ENCODE assay signal across 16 mouse cellular contexts in the genomic region with DNA sequence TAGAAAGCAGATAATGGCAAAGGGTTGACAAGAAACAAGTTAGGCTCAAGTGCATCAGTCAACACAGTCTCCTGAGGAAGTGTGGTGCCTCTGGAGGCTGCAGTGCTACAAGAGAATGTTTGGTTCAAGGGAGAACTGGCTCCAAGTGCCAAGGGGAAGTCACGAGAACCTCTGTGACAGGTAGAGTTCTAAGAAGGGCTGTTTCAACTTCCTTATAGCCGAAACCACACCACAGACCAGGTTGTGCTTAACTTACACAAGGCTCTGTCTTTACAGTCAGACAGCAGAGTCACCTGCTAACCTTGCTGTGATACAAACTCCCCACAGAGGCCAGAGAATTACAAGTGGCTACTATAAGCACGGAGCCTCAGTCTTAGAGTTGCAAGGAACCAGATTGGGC. TPM values are rescaled to one million over a fixed set of nuclear protein-coding genes. Genes with fewer than 3 reads are reported as not detected.
DNase-seq lines count a peak whose midpoint lies in the region; ATAC-seq and TF ChIP-seq lines count a peak whose summit lies in the region.
"Had no signal": no experiment of that assay in that cellular context is flagged by ENCODE, and none has a peak within 500 bp of the region (broad histone marks: within the 10 kb centered on the region; RNA-seq: fewer than 3 reads in every experiment).

No protein-coding gene starts in this region.

- peaks cover 18% of the 10 kb centered on the region; the same call in 1 of the 2 replicates for H3K36me3 ChIP-seq in liver, embryonic 12.5 days
- H3K36me3 ChIP-seq in liver, postnatal 0 days (replicated peaks; ENCODE audit: insufficient read depth, low read length): peaks cover 2% of the 10 kb centered on the region; the same call in 1 of the 2 replicates
- H3K36me3 ChIP-seq in lung, postnatal 0 days (ENCODE audit: insufficient read depth, low read length): no peaks in the 10 kb centered on the region
- H3K36me3 ChIP-seq in thymus, adult 2 months (ENCODE audit: control insufficient read depth, insufficient read depth, low read length): no peaks in the 10 kb centered on the region; the same call in 1 of the 2 replicates
- no peaks in the 10 kb centered on the region for H3K36me3 ChIP-seq in hindbrain, embryonic 16.5 days (ENCODE audit: control insufficient read depth, insufficient read depth, low read length)
- H3K36me3 ChIP-seq in intestine, embryonic 15.5 days: no peaks in the 10 kb centered on the region

- H3K27ac ChIP-seq in liver, embryonic 12.5 days: 0 out of 2 replicates have a peak overlapping the region, but pooled peaks have one; percentile 27
- no peak overlapping the region for H3K27ac ChIP-seq in liver, postnatal 0 days (ENCODE audit: low read depth)
- H3K27ac ChIP-seq in lung, postnatal 0 days (ENCODE audit: low read length): peak overlapping the region; percentile 38; the same call in 1 of the 2 replicates
- no peak overlapping the region for H3K27ac ChIP-seq in thymus, adult 2 months (ENCODE audit: control insufficient read depth, insufficient read depth, low read length)
- H3K27ac ChIP-seq in hindbrain, embryonic 16.5 days (ENCODE audit: low read depth, low read length): no peak overlapping the region
- no peak overlapping the region for H3K27ac ChIP-seq in intestine, embryonic 15.5 days
- H3K27ac ChIP-seq: left cerebral cortex, adult 2 months had no signal

- WGBS in liver, embryonic 12.5 days (ENCODE audit: insufficient replicate concordance): 42% methylated on average over 3 of the region's 3 CpGs
- WGBS in liver, postnatal 0 days (ENCODE audit: insufficient replicate concordance): 38% methylated on average over 3 of the region's 3 CpGs
- WGBS in lung, postnatal 0 days: 51% methylated on average over 3 of the region's 3 CpGs
- WGBS in thymus, adult 2 months: 13% methylated on average over 3 of the region's 3 CpGs
- 87% methylated on average over 3 of the region's 3 CpGs for WGBS in hindbrain, embryonic 16.5 days
- WGBS in intestine, embryonic 15.5 days: 75% methylated on average over 3 of the region's 3 CpGs

- peaks cover 19% of the 10 kb centered on the region for H3K4me1 ChIP-seq in liver, embryonic 12.5 days
- H3K4me1 ChIP-seq in liver, postnatal 0 days (ENCODE audit: insufficient read depth): peaks cover 12% of the 10 kb centered on the region; the same call in 1 of the 2 replicates
- H3K4me1 ChIP-seq in lung, postnatal 0 days (ENCODE audit: insufficient read depth, low read depth, low read length): no peaks in the 10 kb centered on the region
- H3K4me1 ChIP-seq in thymus, adult 2 months (replicated peaks; ENCODE audit: control insufficient read depth, insufficient read depth, low read length): peaks cover 14% of the 10 kb centered on the region
- no peaks in the 10 kb centered on the region; the same call in none of the 2 replicates for H3K4me1 ChIP-seq in hindbrain, embryonic 16.5 days (ENCODE audit: control insufficient read depth, insufficient read depth, low read depth, low read length)
- no peaks in the 10 kb centered on the region for H3K4me1 ChIP-seq in intestine, embryonic 15.5 days (replicated peaks)

- H3K4me3 ChIP-seq in liver, embryonic 12.5 days: no peak overlapping the region
- H3K4me3 ChIP-seq in liver, postnatal 0 days (ENCODE audit: low read depth, low read length): no peak overlapping the region
- H3K4me3 ChIP-seq in lung, postnatal 0 days (ENCODE audit: low read depth, low read length): no peak overlapping the region
- no peak overlapping the region for H3K4me3 ChIP-seq in thymus, adult 2 months (ENCODE audit: control insufficient read depth, insufficient read depth, low read length)
- no peak overlapping the region for H3K4me3 ChIP-seq in hindbrain, embryonic 16.5 days (ENCODE audit: low read length)
- H3K4me3 ChIP-seq in intestine, embryonic 15.5 days (replicated peaks): no peak overlapping the region
- H3K4me3 ChIP-seq: erythroblast, embryonic 14.5 days; left cerebral cortex, adult 2 months; myocyte had no signal

- no peak for TF ChIP-seq POLR2A in thymus, adult 2 months (IDR thresholded peaks at IDR 0.05; ENCODE audit: control insufficient read depth, extremely low read depth, insufficient read depth, low read length, poor library complexity)

- DNase-seq in liver, postnatal 0 days: no peak
- DNase-seq in lung, postnatal 0 days (ENCODE audit: low spot score): peak; percentile 70
- DNase-seq in thymus, adult 2 months: peak; percentile 20
- DNase-seq in adrenal gland, postnatal 36 days: no peak
- DNase-seq: adrenal gland, postnatal 25 days; heart, adult 18-20 months; heart, postnatal 4 days; liver had no signal

- no peak for TF ChIP-seq CTCF in liver, postnatal 0 days (IDR thresholded peaks at IDR 0.05; ENCODE audit: low read depth)
- TF ChIP-seq CTCF in lung, postnatal 0 days (IDR thresholded peaks at IDR 0.05): no peak; the same call in none of the 2 replicates
- TF ChIP-seq CTCF in thymus, adult 2 months (IDR thresholded peaks at IDR 0.05; ENCODE audit: borderline replicate concordance, control insufficient read depth, extremely low read depth, insufficient read depth, low read length, poor library complexity): no peak

- no peaks in the 10 kb centered on the region for H3K27me3 ChIP-seq in liver, embryonic 12.5 days (replicated peaks)
- H3K27me3 ChIP-seq in liver, postnatal 0 days (ENCODE audit: insufficient read depth, low read length): no peaks in the 10 kb centered on the region
- H3K27me3 ChIP-seq in lung, postnatal 0 days (replicated peaks; ENCODE audit: insufficient read depth, low read length): no peaks in the 10 kb centered on the region
- H3K27me3 ChIP-seq in thymus, adult 2 months (ENCODE audit: control insufficient read depth, insufficient read depth, low read length): no peaks in the 10 kb centered on the region
- H3K27me3 ChIP-seq in hindbrain, embryonic 16.5 days (replicated peaks; ENCODE audit: control insufficient read depth, insufficient read depth, low read length): no peaks in the 10 kb centered on the region
- no peaks in the 10 kb centered on the region for H3K27me3 ChIP-seq in intestine, embryonic 15.5 days (replicated peaks)

- no peaks in the 10 kb centered on the region for H3K9me3 ChIP-seq in liver, embryonic 12.5 days (replicated peaks)
- H3K9me3 ChIP-seq in liver, postnatal 0 days (ENCODE audit: low read length): no peaks in the 10 kb centered on the region
- no peaks in the 10 kb centered on the region for H3K9me3 ChIP-seq in lung, postnatal 0 days (ENCODE audit: low read length)
- H3K9me3 ChIP-seq in hindbrain, embryonic 16.5 days (ENCODE audit: control insufficient read depth, low read length): no peaks in the 10 kb centered on the region
- H3K9me3 ChIP-seq in intestine, embryonic 15.5 days: no peaks in the 10 kb centered on the region

- H3K4me2 ChIP-seq in liver, embryonic 12.5 days: no peak overlapping the region
- no peak overlapping the region for H3K4me2 ChIP-seq in liver, postnatal 0 days (ENCODE audit: low read depth, low read length)
- H3K4me2 ChIP-seq in lung, postnatal 0 days (replicated peaks; ENCODE audit: low read depth, low read length): no peak overlapping the region
- no peak overlapping the region for H3K4me2 ChIP-seq in hindbrain, embryonic 16.5 days (ENCODE audit: low read length)
- H3K4me2 ChIP-seq in intestine, embryonic 15.5 days (replicated peaks): no peak overlapping the region

- TF ChIP-seq EP300 in liver, postnatal 0 days (IDR thresholded peaks at IDR 0.05; ENCODE audit: low read depth): no peak
- TF ChIP-seq EP300 in lung, postnatal 0 days (IDR thresholded peaks at IDR 0.05): no peak

- ATAC-seq in liver, embryonic 12.5 days: no peak
- ATAC-seq in liver, postnatal 0 days: no peak
- peak; percentile 30 for ATAC-seq in CD4-positive, CD25-positive, alpha-beta regulatory T cell, adult 4 months
- peak; percentile 85 for ATAC-seq in lung, postnatal 0 days
- no peak for ATAC-seq in hindbrain, embryonic 16.5 days
- no peak for ATAC-seq in intestine, embryonic 15.5 days
- ATAC-seq: intestine, embryonic 16.5 days had no signal

- H3K9ac ChIP-seq in liver, embryonic 12.5 days: no peak overlapping the region
- no peak overlapping the region for H3K9ac ChIP-seq in liver, postnatal 0 days (replicated peaks)
- H3K9ac ChIP-seq in lung, postnatal 0 days (replicated peaks; ENCODE audit: low read depth): no peak overlapping the region
- no peak overlapping the region for H3K9ac ChIP-seq in hindbrain, embryonic 16.5 days (ENCODE audit: low read depth, low read length)
- H3K9ac ChIP-seq in intestine, embryonic 15.5 days: no peak overlapping the region

RNA-seq across cellular contexts. Expression of a gene that starts 30.1 kb away (rescaled TPM):
- 59.6 and 63.1 TPM in 2 replicates for polyA plus RNA-seq in liver, embryonic 12.5 days (2016; fragmentation: Nextera tagmentation; extraction: Ambion mirVana)
- 40.8 and 43.5 TPM in 2 replicates for polyA plus RNA-seq in liver, postnatal 0 days (2015; fragmentation: Nextera tagmentation; extraction: Ambion mirVana)
- 10 to 100 TPM; 36.7 to 70.3 TPM for polyA plus RNA-seq in CD4-positive, CD25-positive, alpha-beta regulatory T cell, adult 4 months (2017; shearing (Covaris generic))
- polyA plus RNA-seq in lung, postnatal 0 days (2015; fragmentation: Nextera tagmentation; extraction: Ambion mirVana): 83.7 and 96.6 TPM in 2 replicates
- polyA plus RNA-seq in thymus, adult 2 months (2012; rRNA removed): 45.5 and 52.5 TPM in 2 replicates
- 194 and 201 TPM in 2 replicates for polyA plus RNA-seq in hindbrain, embryonic 16.5 days (2015; fragmentation: Nextera tagmentation; extraction: Ambion mirVana)
- 10 to 100 TPM; 71.8 to 75.0 TPM for total RNA-seq in adrenal gland, postnatal 36 days (2021)
- 121 and 130 TPM in 2 replicates for polyA plus RNA-seq in intestine, embryonic 15.5 days (2015; fragmentation: Nextera tagmentation; extraction: Ambion mirVana)

RNA-seq across cellular contexts. Expression of a gene that starts 30.4 kb away (rescaled TPM):
- polyA plus RNA-seq in liver, embryonic 12.5 days (2016; fragmentation: Nextera tagmentation; extraction: Ambion mirVana): 393 and 396 TPM in 2 replicates
- polyA plus RNA-seq in liver, postnatal 0 days (2015; fragmentation: Nextera tagmentation; extraction: Ambion mirVana): 224 and 240 TPM in 2 replicates
- 1,000 to 10,000 TPM in 1 of 2 experiments, 100 to 1,000 TPM in 1; 891 to 1,133 TPM for polyA plus RNA-seq in CD4-positive, CD25-positive, alpha-beta regulatory T cell, adult 4 months (2017; shearing (Covaris generic))
- 266 and 282 TPM in 2 replicates for polyA plus RNA-seq in lung, postnatal 0 days (2015; fragmentation: Nextera tagmentation; extraction: Ambion mirVana)
- polyA plus RNA-seq in thymus, adult 2 months (2012; rRNA removed): 405 and 467 TPM in 2 replicates
- polyA plus RNA-seq in hindbrain, embryonic 16.5 days (2015; fragmentation: Nextera tagmentation; extraction: Ambion mirVana): 248 and 259 TPM in 2 replicates
- total RNA-seq in adrenal gland, postnatal 36 days (2021): 100 to 1,000 TPM; 864 to 902 TPM
- polyA plus RNA-seq in intestine, embryonic 15.5 days (2015; fragmentation: Nextera tagmentation; extraction: Ambion mirVana): 406 and 450 TPM in 2 replicates

RNA-seq across cellular contexts. Expression of a gene that starts 30.7 kb away (rescaled TPM):
- polyA plus RNA-seq in liver, embryonic 12.5 days (2016; fragmentation: Nextera tagmentation; extraction: Ambion mirVana): 10.6 and 12.1 TPM in 2 replicates
- 19.1 and 20.1 TPM in 2 replicates for polyA plus RNA-seq in liver, postnatal 0 days (2015; fragmentation: Nextera tagmentation; extraction: Ambion mirVana)
- 10 to 100 TPM; 31.7 to 35.4 TPM for polyA plus RNA-seq in CD4-positive, CD25-positive, alpha-beta regulatory T cell, adult 4 months (2017; shearing (Covaris generic))
- 13.5 and 13.7 TPM in 2 replicates for polyA plus RNA-seq in lung, postnatal 0 days (2015; fragmentation: Nextera tagmentation; extraction: Ambion mirVana)
- 4.6 and 4.7 TPM in 2 replicates for polyA plus RNA-seq in thymus, adult 2 months (2012; rRNA removed)
- 60.6 and 70.4 TPM in 2 replicates for polyA plus RNA-seq in hindbrain, embryonic 16.5 days (2015; fragmentation: Nextera tagmentation; extraction: Ambion mirVana)
- 10 to 100 TPM; 23.5 to 27.0 TPM for total RNA-seq in adrenal gland, postnatal 36 days (2021)
- polyA plus RNA-seq in intestine, embryonic 15.5 days (2015; fragmentation: Nextera tagmentation; extraction: Ambion mirVana): 16.8 and 17.1 TPM in 2 replicates

Comparison
In these comparisons a context has a peak if more than half of its experiments do, and no peak if none do; other contexts are left out.
1. H3K27ac ChIP-seq: peak in liver, embryonic 12.5 days (single experiment) and lung, postnatal 0 days (single experiment); none in liver, postnatal 0 days (single experiment), thymus, adult 2 months (single experiment), hindbrain, embryonic 16.5 days (single experiment) and intestine, embryonic 15.5 days (single experiment).
2. ATAC-seq: peak in CD4-positive, CD25-positive, alpha-beta regulatory T cell, adult 4 months (single experiment) and lung, postnatal 0 days (single experiment); none in liver, embryonic 12.5 days (single experiment), liver, postnatal 0 days (single experiment), hindbrain, embryonic 16.5 days (single experiment) and intestine, embryonic 15.5 days (single experiment).
3. DNase-seq: peak in lung, postnatal 0 days (single experiment) and thymus, adult 2 months (single experiment); none in liver, postnatal 0 days (single experiment) and adrenal gland, postnatal 36 days (0 of 2).